Mouse (Mus musculus) retina, postnatal 7 days (tissue): Measurements from ENCODE around the gene Edn1.
A peak's percentile ranks its signal among the peaks of the same experiment; 100 is the strongest.

ENCODE experiments used
- DNase-seq: peaks from one replicate; pipeline ENCODE4 v3.0.0-alpha.2; 2012; ENCODE audit warnings: low read depth, low spot score

The Edn1 gene

GRCm38 (mm10) chr13:42301161-42301721 lies at the start of gene Edn1:
Gene Edn1, plus strand, starts transcription at chr13:42301476.
- no peak for DNase-seq

GRCm38 (mm10) chr13:42253821-42254220 lies 47.5 kb upstream of the Edn1 start:
- no peak for DNase-seq

- no peak for DNase-seq
Observed at GRCm38 (mm10) chr13:42255105-42255504, 46.2 kb upstream of the Edn1 start.

GRCm38 (mm10) chr13:42258422-42258821 lies 42.9 kb upstream of the Edn1 start:
- DNase-seq = no peak

GRCm38 (mm10) chr13:42260667-42261066 lies 40.6 kb upstream of the Edn1 start:
- no peak for DNase-seq

- no peak for DNase-seq
Observed at GRCm38 (mm10) chr13:42270051-42270450, 31.2 kb upstream of the Edn1 start.

GRCm38 (mm10) chr13:42276774-42277454 lies 24.4 kb upstream of the Edn1 start:
- no peak for DNase-seq

- no peak for DNase-seq
Observed at GRCm38 (mm10) chr13:42277751-42278150, 23.5 kb upstream of the Edn1 start.

- no peak for DNase-seq
Observed at GRCm38 (mm10) chr13:42285896-42286295, 15.4 kb upstream of the Edn1 start.

- no peak for DNase-seq
Observed at GRCm38 (mm10) chr13:42286768-42287167, 14.5 kb upstream of the Edn1 start.

- no peak for DNase-seq
Observed at GRCm38 (mm10) chr13:42292593-42292992, 8.7 kb upstream of the Edn1 start.

- no peak for DNase-seq
Observed at GRCm38 (mm10) chr13:42298302-42298701, 3.0 kb upstream of the Edn1 start.

GRCm38 (mm10) chr13:42298766-42299165 lies 2.5 kb upstream of the Edn1 start:
- no peak for DNase-seq

- peak; percentile 78 for DNase-seq
Observed at GRCm38 (mm10) chr13:42300567-42300966, 709 bp upstream of the Edn1 start.

- no peak for DNase-seq
Observed at GRCm38 (mm10) chr13:42301961-42302861, 935 bp downstream of the Edn1 start.

- DNase-seq = no peak
Observed at GRCm38 (mm10) chr13:42303180-42303929, 2.1 kb downstream of the Edn1 start.

- DNase-seq = no peak
Observed at GRCm38 (mm10) chr13:42304139-42304538, 2.9 kb downstream of the Edn1 start.

GRCm38 (mm10) chr13:42306870-42307800 lies 5.9 kb downstream of the Edn1 start:
- DNase-seq = no peak

GRCm38 (mm10) chr13:42308368-42309103 lies 7.3 kb downstream of the Edn1 start:
- DNase-seq = no peak

GRCm38 (mm10) chr13:42309804-42310203 lies 8.5 kb downstream of the Edn1 start:
- DNase-seq = no peak
